Mouse (Mus musculus): ENCODE results near the gene D430041D05Rik. TPM values are rescaled to one million over a fixed set of nuclear protein-coding genes. Genes with fewer than 3 reads are reported as not detected.
A peak's percentile ranks its signal among the peaks of the same experiment; 100 is the strongest.
"Not testable (repeated sequence)": the region's sequence is repeated elsewhere in the genome, so short reads cannot be mapped to it uniquely, and the experiment has no call there.

D430041D05Rik gene
- polyA plus RNA-seq, 1 experiment from 2014 or later, result 3.6 TPM

GRCm38 (mm10) chr2:104099231-104099585 is 311.6 kb downstream of the D430041D05Rik start:
- WGBS, result 85% methylated on average over 2 of the region's 2 CpGs
- ATAC-seq (ENCODE audit: insufficient read depth, low FRiP score, low TSS enrichment), result no peak
- no peak overlapping the region for H3K27ac ChIP-seq (ENCODE audit: low read depth, low read length)
- no peak overlapping the region for H3K9ac ChIP-seq (ENCODE audit: low read length)
- no peaks in the 10 kb centered on the region for H3K9me3 ChIP-seq (ENCODE audit: control insufficient read depth, low read length)
- H3K4me2 ChIP-seq (ENCODE audit: low read depth), result no peak overlapping the region; the same call in 1 of the 2 replicates
- H3K4me1 ChIP-seq (ENCODE audit: control insufficient read depth, insufficient read depth, low read length), result no peaks in the 10 kb centered on the region
- DNase-seq (ENCODE audit: low spot score), result no peak
- no peaks in the 10 kb centered on the region for H3K27me3 ChIP-seq (ENCODE audit: control insufficient read depth, insufficient read depth, low read length)
- no peaks in the 10 kb centered on the region for H3K36me3 ChIP-seq (ENCODE audit: control insufficient read depth, insufficient read depth, low read length)
- no peak overlapping the region for H3K4me3 ChIP-seq (ENCODE audit: low read depth, low read length)

DNA sequence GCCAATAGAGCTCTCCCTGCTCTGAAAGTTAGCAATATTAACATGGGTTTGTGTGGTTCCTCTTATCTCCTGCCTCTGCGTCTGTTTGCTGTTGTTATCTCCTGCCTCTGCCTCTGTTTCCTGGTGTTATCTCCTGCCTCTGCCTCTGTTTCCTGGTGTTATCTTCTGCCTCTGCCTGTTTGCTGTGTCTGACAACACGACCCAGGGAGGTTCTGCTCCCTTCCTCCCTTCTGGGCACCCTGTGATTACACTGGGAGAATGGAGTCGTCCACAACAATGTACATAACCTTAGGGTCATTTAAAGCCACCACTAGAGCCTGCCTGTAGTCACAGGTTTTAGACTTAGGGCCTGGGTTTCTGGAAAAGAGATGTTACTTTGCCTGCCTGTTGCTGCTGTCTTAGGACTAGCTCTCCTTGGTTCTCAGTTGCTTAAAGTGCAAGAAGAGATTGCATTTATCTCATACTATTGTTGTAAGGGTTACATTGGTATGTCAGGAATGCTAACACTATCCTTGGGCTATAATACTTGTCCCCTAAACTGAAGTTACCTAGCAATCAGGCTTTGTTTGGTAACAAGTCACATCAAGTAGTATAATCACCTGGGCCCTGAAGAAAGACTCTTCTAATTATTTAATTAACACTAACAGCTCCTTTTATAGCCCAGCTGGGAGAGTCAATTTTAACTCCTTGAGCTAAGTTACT is 312.1 kb downstream of the D430041D05Rik start:
- H3K4me1 ChIP-seq (ENCODE audit: control insufficient read depth, insufficient read depth, low read length), result no peaks in the 10 kb centered on the region
- no peak for DNase-seq (ENCODE audit: low spot score)
- H3K27ac ChIP-seq (ENCODE audit: low read depth, low read length), result no peak overlapping the region
- no peaks in the 10 kb centered on the region for H3K36me3 ChIP-seq (ENCODE audit: control insufficient read depth, insufficient read depth, low read length)
- no peaks in the 10 kb centered on the region for H3K27me3 ChIP-seq (ENCODE audit: control insufficient read depth, insufficient read depth, low read length)
- no peak overlapping the region for H3K4me3 ChIP-seq (ENCODE audit: low read depth, low read length)
- WGBS, result 29% methylated on average over 3 of the region's 3 CpGs
- H3K4me2 ChIP-seq (ENCODE audit: low read depth), result no peak overlapping the region; the same call in 1 of the 2 replicates
- H3K9ac ChIP-seq (ENCODE audit: low read length), result no peak overlapping the region
- no peak for ATAC-seq (ENCODE audit: insufficient read depth, low FRiP score, low TSS enrichment)
- H3K9me3 ChIP-seq (ENCODE audit: control insufficient read depth, low read length), result no peaks in the 10 kb centered on the region

- not testable (repeated sequence) for H3K4me3 ChIP-seq (ENCODE audit: low read depth, low read length); H3K36me3 ChIP-seq (ENCODE audit: control insufficient read depth, insufficient read depth, low read length); H3K4me2 ChIP-seq (ENCODE audit: low read depth); H3K9me3 ChIP-seq (ENCODE audit: control insufficient read depth, low read length); ATAC-seq (ENCODE audit: insufficient read depth, low FRiP score, low TSS enrichment); H3K4me1 ChIP-seq (ENCODE audit: control insufficient read depth, insufficient read depth, low read length); H3K27ac ChIP-seq (ENCODE audit: low read depth, low read length); DNase-seq (ENCODE audit: low spot score); H3K27me3 ChIP-seq (ENCODE audit: control insufficient read depth, insufficient read depth, low read length); H3K9ac ChIP-seq (ENCODE audit: low read length)
- WGBS, result 96% methylated on average over 4 of the region's 4 CpGs
Observed at GRCm38 (mm10) chr2:104097396-104097795, 313.4 kb downstream of the D430041D05Rik start.

GRCm38 (mm10) chr2:104096796-104097195 is 314.0 kb downstream of the D430041D05Rik start:
- H3K9ac ChIP-seq (ENCODE audit: low read length); H3K27ac ChIP-seq (ENCODE audit: low read depth, low read length); ATAC-seq (ENCODE audit: insufficient read depth, low FRiP score, low TSS enrichment); H3K4me1 ChIP-seq (ENCODE audit: control insufficient read depth, insufficient read depth, low read length); H3K9me3 ChIP-seq (ENCODE audit: control insufficient read depth, low read length); DNase-seq (ENCODE audit: low spot score); H3K4me3 ChIP-seq (ENCODE audit: low read depth, low read length); H3K27me3 ChIP-seq (ENCODE audit: control insufficient read depth, insufficient read depth, low read length); H3K36me3 ChIP-seq (ENCODE audit: control insufficient read depth, insufficient read depth, low read length); H3K4me2 ChIP-seq (ENCODE audit: low read depth): not testable (repeated sequence)
- 57% methylated on average over 1 of the region's 1 CpGs for WGBS

DNA sequence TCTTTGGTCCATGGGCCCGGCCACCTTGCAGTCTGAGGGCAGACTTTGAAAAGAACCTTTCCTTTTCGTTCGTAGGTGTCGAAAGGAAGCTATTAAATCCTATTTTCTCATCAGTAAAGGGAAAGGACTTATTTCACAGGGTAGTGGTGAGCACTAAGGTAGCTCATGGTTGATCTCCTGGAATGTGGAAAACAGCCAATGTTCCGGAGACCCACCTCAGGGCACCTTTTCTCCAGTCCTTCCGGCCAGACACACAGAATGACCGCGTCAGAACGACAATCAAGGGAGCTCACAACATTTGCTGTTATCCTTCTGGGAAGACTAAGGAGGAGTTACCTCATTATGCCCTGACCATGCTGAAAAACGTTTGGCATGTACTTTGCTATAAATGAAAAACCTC is 314.6 kb downstream of the D430041D05Rik start:
- Histone ChIP-seq H3K4me3 (ENCODE audit: low read depth, low read length) (peak overlapping the region; percentile 41), H3K9ac (ENCODE audit: low read length) (peak overlapping the region; percentile 58), H3K4me2 (ENCODE audit: low read depth) (peak overlapping the region; percentile 45), H3K27ac (ENCODE audit: low read depth, low read length) (no peak overlapping the region), H3K36me3 (ENCODE audit: control insufficient read depth, insufficient read depth, low read length) (no peaks in the 10 kb centered on the region), H3K9me3 (ENCODE audit: control insufficient read depth, low read length) (no peaks in the 10 kb centered on the region), H3K27me3 (ENCODE audit: control insufficient read depth, insufficient read depth, low read length) (no peaks in the 10 kb centered on the region), H3K4me1 (ENCODE audit: control insufficient read depth, insufficient read depth, low read length) (no peaks in the 10 kb centered on the region)
- DNase-seq (ENCODE audit: low spot score), result no peak
- no peak for ATAC-seq (ENCODE audit: insufficient read depth, low FRiP score, low TSS enrichment)
- 48% methylated on average over 10 of the region's 10 CpGs for WGBS

- 3% methylated on average over 15 of the region's 15 CpGs for WGBS
- Histone ChIP-seq H3K36me3 (ENCODE audit: control insufficient read depth, insufficient read depth, low read length) (no peaks in the 10 kb centered on the region), H3K27me3 (ENCODE audit: control insufficient read depth, insufficient read depth, low read length) (no peaks in the 10 kb centered on the region), H3K27ac (ENCODE audit: low read depth, low read length) (peak within 1 kb of the TSS; percentile 36; the same call in 1 of the 2 replicates), H3K4me3 (ENCODE audit: low read depth, low read length) (peak within 1 kb of the TSS; percentile 41), H3K9ac (ENCODE audit: low read length) (peak within 1 kb of the TSS; percentile 58), H3K4me1 (ENCODE audit: control insufficient read depth, insufficient read depth, low read length) (no peaks in the 10 kb centered on the region), H3K9me3 (ENCODE audit: control insufficient read depth, low read length) (no peaks in the 10 kb centered on the region), H3K4me2 (ENCODE audit: low read depth) (peak within 1 kb of the TSS; percentile 45)
- ATAC-seq (ENCODE audit: insufficient read depth, low FRiP score, low TSS enrichment) (peak; percentile 90), DNase-seq (ENCODE audit: low spot score) (peak; percentile 83)
Observed at GRCm38 (mm10) chr2:104095741-104096213, 315.0 kb downstream of the D430041D05Rik start, which contains the start of gene Cd59a. Gene Cd59a, plus strand, starts transcription at chr2:104095801.

DNA sequence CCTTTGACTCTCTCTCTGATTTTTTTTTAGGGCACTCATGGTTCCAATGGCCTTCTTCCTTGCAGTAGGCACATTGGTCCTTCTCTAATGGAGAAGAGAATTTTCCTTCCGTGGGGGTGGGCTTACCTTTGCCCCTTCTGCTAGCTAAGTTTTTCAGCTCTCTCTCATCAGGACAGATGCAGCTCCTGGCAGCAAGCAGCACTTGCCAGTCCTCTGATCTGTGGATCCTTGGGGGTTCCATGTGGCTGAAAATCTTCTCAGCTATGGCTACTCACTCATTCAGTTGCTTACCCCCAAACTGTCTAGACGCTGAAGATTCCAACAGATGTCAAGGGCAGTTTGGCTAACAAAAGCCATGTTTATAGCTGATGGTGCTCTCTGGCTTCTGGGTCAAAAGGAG is 317.5 kb downstream of the D430041D05Rik start:
- no peaks in the 10 kb centered on the region for H3K4me1 ChIP-seq (ENCODE audit: control insufficient read depth, insufficient read depth, low read length)
- DNase-seq (ENCODE audit: low spot score), result no peak
- 72% methylated on average over 2 of the region's 2 CpGs for WGBS
- H3K4me2 ChIP-seq (ENCODE audit: low read depth), result no peak overlapping the region
- H3K27me3 ChIP-seq (ENCODE audit: control insufficient read depth, insufficient read depth, low read length), result no peaks in the 10 kb centered on the region
- H3K27ac ChIP-seq (ENCODE audit: low read depth, low read length), result no peak overlapping the region
- no peak for ATAC-seq (ENCODE audit: insufficient read depth, low FRiP score, low TSS enrichment)
- H3K9me3 ChIP-seq (ENCODE audit: control insufficient read depth, low read length), result no peaks in the 10 kb centered on the region
- no peaks in the 10 kb centered on the region for H3K36me3 ChIP-seq (ENCODE audit: control insufficient read depth, insufficient read depth, low read length)
- H3K4me3 ChIP-seq (ENCODE audit: low read depth, low read length), result no peak overlapping the region
- H3K9ac ChIP-seq (ENCODE audit: low read length), result no peak overlapping the region
